Mouse (Mus musculus) cerebral cortex, adult 2 months (tissue): ENCODE measurements around the gene Mllt10.

Experiments
- WGBS: fragments of 180-500 bp; shearing (Covaris S2); methylation state at CpG from one replicate; pipeline ENCODE4 v1.1.7; 2018; 5-methylcytosine and 5-hydroxymethylcytosine counted together

The Mllt10 gene

DNA sequence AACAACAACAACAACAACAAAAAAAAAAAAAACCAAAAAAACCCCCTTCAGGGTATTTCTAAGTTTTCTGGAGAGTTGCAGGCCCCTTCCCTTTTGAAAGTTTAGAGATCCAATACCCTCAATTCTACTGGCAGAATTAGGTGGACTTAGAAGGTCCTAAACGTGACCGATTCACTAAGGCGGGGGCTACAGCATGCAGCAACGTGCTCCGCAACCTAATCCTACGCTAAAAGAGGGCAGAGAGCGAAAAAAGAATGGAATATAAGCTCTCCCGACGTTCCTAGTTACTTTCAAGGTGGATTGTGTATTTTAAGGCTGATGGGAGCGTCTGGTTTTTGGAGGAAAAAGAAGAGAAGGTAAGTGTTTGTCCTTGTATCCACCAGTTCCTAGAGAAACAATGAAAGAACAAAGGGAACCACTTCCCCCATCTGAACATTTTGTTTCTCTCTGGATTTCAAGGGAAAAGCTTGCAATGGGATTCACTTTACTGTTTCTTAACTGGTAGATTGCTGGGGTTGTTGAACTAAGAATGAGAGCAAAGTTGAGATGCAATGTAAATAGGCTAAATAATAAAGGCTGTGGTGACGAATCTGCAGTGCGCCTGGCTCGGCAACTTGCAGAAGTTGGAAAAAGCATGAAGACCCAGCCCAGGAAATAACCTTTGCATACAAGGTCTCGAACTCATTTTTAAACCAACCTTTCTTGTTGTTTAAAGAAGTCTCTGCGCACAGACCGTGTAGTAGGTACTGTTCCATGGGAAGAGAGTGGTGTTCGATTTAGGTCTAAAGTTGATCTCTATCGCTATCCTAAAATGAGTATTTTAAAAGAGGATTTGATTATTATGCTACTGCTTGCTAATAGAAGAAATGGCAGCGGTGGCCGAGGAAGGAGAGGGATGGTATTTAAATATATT is at the start of gene Mllt10:
TSS of gene Mllt10 (plus strand) at position 222 of the 913 bp plus-strand sequence.
- WGBS = 38% methylated on average over 20 of the region's 20 CpGs

GRCm38 (mm10) chr2:18011226-18011625 is 43.8 kb upstream of the Mllt10 start:
- WGBS = 70% methylated on average over 6 of the region's 6 CpGs

- WGBS = 92% methylated on average over 3 of the region's 3 CpGs
Measured at GRCm38 (mm10) chr2:18012866-18013265, 42.2 kb upstream of the Mllt10 start.

GRCm38 (mm10) chr2:18015581-18015980 is 39.5 kb upstream of the Mllt10 start:
- 62% methylated on average over 3 of the region's 3 CpGs for WGBS

DNA sequence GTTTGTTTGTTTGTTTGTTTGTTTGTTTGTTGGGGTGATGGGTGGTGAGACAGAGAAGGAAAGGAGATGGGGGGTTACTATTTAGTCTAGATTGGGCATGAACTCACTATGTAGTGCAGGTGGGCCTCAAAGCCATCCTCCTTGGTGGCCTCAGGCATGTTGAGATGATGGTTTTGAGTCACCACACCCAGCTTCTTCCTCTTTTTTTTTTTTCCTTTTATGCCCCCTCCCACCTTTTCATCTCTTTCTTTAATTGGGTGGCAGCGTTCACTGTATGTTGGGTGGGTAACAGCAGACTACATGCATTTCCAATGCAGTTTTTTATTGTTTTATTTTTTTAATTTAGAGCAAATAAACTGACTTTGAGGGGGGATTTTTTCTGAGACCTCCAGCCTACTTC is 38.4 kb upstream of the Mllt10 start:
- 100% methylated on average over 1 of the region's 1 CpGs for whole genome bisulfite sequencing

GRCm38 (mm10) chr2:18017321-18017720 is 37.7 kb upstream of the Mllt10 start:
- WGBS = over 99% methylated on average over 6 of the region's 6 CpGs

DNA sequence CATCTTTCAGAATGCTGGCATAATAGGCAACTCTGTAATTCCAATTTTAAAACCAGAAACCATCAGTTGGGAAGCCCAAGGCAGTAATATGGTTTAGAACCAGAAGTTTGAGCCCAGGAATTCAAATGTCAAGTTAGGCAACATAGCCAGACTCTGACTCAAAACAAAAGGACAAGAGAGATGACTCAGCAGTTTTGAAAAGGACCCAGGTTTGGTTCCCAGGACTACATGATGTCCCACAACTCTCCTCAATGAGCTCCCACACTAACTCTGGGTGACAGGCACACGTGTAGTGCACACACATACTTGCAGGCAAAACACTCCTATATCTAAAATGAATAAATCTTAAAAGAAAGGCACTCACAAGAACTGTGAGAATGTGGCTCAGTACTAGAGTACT is 35.9 kb upstream of the Mllt10 start:
- 83% methylated on average over 1 of the region's 1 CpGs for WGBS

- 75% methylated on average over 1 of the region's 1 CpGs for WGBS
Measured at GRCm38 (mm10) chr2:18022886-18023285, 32.2 kb upstream of the Mllt10 start.

DNA sequence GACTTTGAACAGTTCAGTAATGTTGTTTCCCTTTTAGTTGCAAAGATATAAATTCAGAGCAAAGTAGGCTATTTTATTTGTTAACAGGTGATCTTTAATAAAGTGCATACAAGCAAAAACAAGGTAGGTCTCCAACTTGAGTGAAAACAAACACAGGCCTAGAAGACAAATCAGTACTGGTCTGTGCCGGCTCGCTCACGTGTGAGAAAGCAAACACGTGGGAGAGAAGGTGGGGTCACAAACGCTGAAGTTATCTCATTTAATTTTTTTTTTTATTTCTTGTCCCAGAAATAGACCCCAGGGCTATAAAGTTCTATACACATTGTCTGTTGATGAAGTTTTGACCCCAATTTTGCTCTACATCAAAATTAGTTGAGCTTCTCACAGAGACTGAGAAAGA is 29.9 kb upstream of the Mllt10 start:
- 89% methylated on average over 5 of the region's 5 CpGs for WGBS

DNA sequence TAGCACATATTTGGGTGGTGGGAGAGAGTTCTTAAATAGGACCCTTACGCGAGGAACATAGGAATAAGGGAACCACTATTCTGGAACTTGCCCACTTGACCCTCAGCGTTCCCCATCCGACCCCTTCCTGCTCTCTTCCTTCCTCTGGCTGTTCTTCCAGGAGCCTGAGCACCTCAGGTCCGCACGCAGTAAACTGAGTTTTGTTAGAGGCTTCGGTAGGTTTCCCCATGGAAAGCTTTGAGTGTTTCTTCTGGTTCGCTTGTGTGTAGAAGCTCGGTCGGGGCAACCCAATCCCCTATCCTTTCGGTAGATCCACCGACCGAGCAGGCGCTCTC is 29.3 kb upstream of the Mllt10 start:
- WGBS = 11% methylated on average over 14 of the region's 14 CpGs

GRCm38 (mm10) chr2:18026116-18026947 is 28.7 kb upstream of the Mllt10 start:
- 1% methylated on average over 44 of the region's 44 CpGs for WGBS

- WGBS = under 1% methylated on average over 44 of the region's 44 CpGs
Measured at GRCm38 (mm10) chr2:18027448-18028139, 27.4 kb upstream of the Mllt10 start.

- under 1% methylated on average over 61 of the region's 61 CpGs for WGBS
Measured at GRCm38 (mm10) chr2:18028140-18029021, 26.7 kb upstream of the Mllt10 start.

GRCm38 (mm10) chr2:18029656-18030055 is 25.4 kb upstream of the Mllt10 start:
- WGBS = 98% methylated on average over 7 of the region's 7 CpGs

GRCm38 (mm10) chr2:18030581-18030980 is 24.5 kb upstream of the Mllt10 start:
- WGBS = 86% methylated on average over 8 of the region's 8 CpGs

DNA sequence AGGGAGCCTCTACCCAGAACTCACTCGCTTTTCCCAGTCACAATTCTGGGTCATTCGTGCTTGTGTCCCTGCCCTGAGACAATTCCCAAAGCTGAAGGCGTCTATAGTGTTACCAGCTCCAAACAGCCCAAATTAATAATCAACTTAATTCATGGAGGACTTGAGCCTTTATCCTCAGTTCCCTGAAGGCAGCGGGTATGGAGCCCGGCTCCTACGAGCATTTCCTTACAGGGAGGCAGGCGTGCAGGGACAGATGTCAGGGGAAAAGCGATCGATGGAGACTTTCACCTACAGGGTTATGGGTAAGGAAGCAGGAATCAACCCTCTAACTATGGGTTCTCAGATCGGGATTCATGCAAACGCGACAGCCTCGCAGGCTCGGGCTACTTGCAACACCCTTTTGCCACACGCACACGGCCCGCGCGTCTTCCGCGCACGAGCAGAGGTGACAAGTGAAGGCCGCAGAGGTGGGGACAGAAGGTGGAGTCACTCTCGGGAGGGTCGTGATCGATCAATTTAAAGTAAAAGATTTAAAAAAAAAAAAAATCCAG is 23.7 kb upstream of the Mllt10 start:
- WGBS = 27% methylated on average over 26 of the region's 26 CpGs

GRCm38 (mm10) chr2:18031831-18032537 is 23.1 kb upstream of the Mllt10 start:
- whole genome bisulfite sequencing = 23% methylated on average over 34 of the region's 34 CpGs

DNA sequence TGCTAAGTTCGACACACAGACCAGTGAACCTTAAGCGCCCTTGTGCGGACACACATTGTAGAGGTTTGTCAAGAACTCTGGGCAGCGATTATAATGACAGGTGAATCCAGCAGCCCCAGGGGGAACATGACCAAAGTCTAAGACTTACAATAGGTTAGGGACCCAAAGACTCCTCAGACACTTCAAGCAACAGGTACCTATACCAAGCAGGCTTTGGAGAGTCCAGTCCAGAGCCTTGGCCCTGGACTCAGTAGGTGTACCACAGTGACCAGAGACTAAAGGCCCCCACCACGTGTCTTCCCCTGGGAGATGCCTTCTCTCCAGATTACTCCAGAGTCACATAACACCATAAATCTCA is 22.5 kb upstream of the Mllt10 start:
- WGBS = 90% methylated on average over 5 of the region's 5 CpGs

- 85% methylated on average over 10 of the region's 10 CpGs for WGBS
Measured at GRCm38 (mm10) chr2:18033166-18034108, 21.6 kb upstream of the Mllt10 start.
